Mouse (Mus musculus): ENCODE measurements at regions not wholly inside any gene's neighbourhood (a gene's known extent, or its start where the extent isn't known, plus 50 kb on each side); places are given as distances from the start of the nearest gene placed in this dataset.
A peak's percentile ranks its signal among the peaks of the same experiment; 100 is the strongest.

GRCm38 (mm10) chr3:150493433-150494045 lies 944.1 kb upstream of the Adgrl4 start:
- no peak for DNase-seq (ENCODE audit: low spot score)

GRCm38 (mm10) chr3:150530966-150531365 lies 906.7 kb upstream of the Adgrl4 start:
- no peak for DNase-seq (ENCODE audit: low spot score)

GRCm38 (mm10) chr3:150543118-150543517 lies 894.6 kb upstream of the Adgrl4 start:
- DNase-seq (ENCODE audit: low spot score): no peak

GRCm38 (mm10) chr3:150588474-150588873 lies 849.2 kb upstream of the Adgrl4 start:
- no peak for DNase-seq (ENCODE audit: low spot score)

- no peak for DNase-seq (ENCODE audit: low spot score)
Measured at GRCm38 (mm10) chr3:150590978-150591377, 846.7 kb upstream of the Adgrl4 start.

GRCm38 (mm10) chr3:150603400-150604095 lies 834.1 kb upstream of the Adgrl4 start:
- no peak for DNase-seq (ENCODE audit: low spot score)

GRCm38 (mm10) chr3:150610681-150611101 lies 827.0 kb upstream of the Adgrl4 start:
- DNase-seq (ENCODE audit: low spot score): peak; percentile 62

GRCm38 (mm10) chr3:150637544-150637943 lies 800.1 kb upstream of the Adgrl4 start:
- no peak for DNase-seq (ENCODE audit: low spot score)

GRCm38 (mm10) chr3:150640004-150640676 lies 797.5 kb upstream of the Adgrl4 start:
- no peak for DNase-seq (ENCODE audit: low spot score)

- no peak for DNase-seq (ENCODE audit: low spot score)
Measured at GRCm38 (mm10) chr3:150648040-150648439, 789.6 kb upstream of the Adgrl4 start.

GRCm38 (mm10) chr3:150649783-150650565 lies 787.7 kb upstream of the Adgrl4 start:
- DNase-seq (ENCODE audit: low spot score): no peak

- DNase-seq (ENCODE audit: low spot score): no peak
Measured at GRCm38 (mm10) chr3:150695751-150696150, 741.9 kb upstream of the Adgrl4 start.

- no peak for DNase-seq (ENCODE audit: low spot score)
Measured at GRCm38 (mm10) chr3:150699990-150700389, 737.7 kb upstream of the Adgrl4 start.
